Mouse (Mus musculus): ENCODE data around the gene Clk1.
"Not testable (repeated sequence)": the region's sequence is repeated elsewhere in the genome, so short reads cannot be mapped to it uniquely, and the experiment has no call there.

Clk1 gene

DNA sequence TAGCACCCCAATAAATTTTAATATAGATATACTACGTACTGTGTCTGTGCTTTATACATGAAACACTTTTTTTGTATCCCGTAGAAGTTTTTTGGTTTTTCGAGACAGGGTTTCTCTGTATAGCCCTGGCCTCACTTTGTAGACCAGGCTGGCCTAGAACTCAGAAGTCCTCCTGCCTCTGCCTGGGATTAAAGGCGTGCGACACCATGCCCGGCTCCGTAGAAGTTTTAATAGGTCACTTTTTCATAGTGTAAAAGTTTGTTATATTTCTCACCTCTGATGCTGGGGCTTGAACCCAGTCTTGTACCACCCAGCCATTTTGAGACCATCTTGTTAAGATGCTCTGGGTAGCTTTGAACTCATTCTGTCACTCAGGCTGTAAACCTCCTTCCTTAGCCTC, 16.5 kb downstream of the Clk1 start:
- no peak for DNase-seq (ENCODE audit: low spot score in 2 of 2)

DNA sequence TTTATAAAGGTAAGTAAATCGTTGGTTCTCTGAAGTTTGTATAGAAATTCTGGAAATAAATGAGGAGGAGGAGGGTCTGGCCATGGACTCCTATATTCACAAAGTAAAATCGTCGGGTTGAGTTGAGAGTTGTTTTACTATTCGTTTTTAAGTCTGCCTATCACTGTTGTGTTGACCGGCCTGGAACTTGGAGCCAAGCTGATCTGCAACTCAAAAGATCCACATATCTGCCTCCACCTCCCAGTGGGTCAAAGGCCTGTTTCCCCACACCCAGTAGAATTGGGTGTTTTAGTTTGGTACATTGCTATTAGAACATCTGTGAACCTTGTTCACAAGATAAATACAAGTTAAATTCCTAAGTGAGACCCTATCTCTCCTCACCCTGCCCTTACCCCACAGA, 20.1 kb downstream of the Clk1 start:
- no peak for DNase-seq (ENCODE audit: low spot score in 2 of 2)

DNA sequence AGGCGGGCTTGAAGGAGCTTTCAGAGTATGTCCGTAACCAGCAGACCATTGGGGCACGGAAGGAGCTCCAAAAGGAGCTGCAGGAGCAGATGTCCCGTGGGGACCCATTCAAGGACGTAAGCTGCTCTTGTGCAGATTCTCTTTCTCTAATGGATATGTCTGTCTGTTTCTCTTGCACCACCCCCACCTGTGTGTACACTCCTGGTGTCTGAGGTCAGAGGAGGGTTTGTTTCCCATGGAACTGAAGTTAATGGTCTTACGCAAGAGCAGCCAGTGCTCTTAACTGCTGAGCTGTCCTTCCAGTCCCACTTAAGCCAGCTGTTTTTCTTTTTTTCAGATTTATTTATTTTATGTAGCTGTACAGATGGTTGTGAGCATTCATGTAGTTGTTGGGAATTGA, 22.5 kb downstream of the Clk1 start:
- DNase-seq (ENCODE audit: low spot score in 2 of 2): no peak

DNA sequence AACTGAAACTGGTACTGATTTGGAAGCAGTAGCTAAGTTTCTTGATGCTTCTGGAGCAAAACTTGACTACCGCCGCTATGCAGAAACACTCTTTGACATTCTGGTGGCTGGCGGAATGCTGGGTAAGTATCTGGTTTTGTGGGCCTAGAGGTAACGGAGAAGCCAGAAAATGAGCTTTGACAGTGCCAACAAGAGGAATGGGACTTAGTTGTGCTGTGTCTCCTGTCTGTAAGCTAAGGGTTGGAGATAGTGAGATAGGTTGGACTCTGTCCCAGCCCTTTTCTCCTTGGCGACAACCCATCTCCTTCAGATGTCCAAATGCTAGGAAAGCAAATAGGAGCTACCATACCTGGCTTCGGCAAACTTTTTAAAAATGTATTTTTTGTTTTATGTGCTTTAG, 26.1 kb downstream of the Clk1 start:
- DNase-seq (ENCODE audit: low spot score in 2 of 2): no peak

DNA sequence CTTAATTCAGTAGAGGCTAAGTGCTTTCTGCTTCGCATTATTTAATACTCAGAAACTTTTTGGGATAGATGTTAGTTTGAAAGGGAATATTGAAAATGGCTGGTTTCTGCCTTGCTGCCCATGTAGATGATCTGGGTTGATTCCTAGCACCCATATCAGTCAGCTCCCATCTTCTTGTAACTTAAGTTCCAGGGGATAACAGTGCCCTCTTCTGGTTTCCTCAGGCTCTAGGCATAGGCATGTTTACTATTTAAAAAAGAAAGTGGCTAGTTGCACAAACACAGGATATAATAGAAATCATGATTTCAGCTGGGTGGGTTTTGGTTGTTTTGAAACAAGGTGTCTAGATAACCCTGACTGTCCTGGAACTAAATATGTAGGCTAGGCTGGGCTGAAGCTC, 27.7 kb downstream of the Clk1 start:
- DNase-seq (ENCODE audit: low spot score in 2 of 2): no peak

DNA sequence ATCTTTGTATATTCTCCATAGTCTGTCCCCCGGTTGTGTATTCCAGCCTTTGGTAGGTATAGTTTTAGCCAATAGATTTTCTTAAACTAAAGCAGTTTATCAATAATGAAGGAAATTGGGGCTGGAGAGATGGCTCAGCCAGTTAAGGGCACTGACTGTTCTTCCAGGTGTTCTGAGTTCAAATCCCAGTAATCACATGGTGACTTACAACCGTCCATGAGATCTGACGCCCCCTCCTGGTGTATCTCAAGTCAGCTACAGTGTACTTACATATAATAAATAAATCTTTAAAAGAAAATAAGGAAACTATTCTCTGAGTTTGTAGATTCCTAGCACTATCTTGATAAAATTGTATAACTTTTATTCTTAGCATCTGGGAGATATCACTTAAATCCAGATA, 28.5 kb downstream of the Clk1 start:
- no peak for DNase-seq (ENCODE audit: low spot score in 2 of 2)

DNA sequence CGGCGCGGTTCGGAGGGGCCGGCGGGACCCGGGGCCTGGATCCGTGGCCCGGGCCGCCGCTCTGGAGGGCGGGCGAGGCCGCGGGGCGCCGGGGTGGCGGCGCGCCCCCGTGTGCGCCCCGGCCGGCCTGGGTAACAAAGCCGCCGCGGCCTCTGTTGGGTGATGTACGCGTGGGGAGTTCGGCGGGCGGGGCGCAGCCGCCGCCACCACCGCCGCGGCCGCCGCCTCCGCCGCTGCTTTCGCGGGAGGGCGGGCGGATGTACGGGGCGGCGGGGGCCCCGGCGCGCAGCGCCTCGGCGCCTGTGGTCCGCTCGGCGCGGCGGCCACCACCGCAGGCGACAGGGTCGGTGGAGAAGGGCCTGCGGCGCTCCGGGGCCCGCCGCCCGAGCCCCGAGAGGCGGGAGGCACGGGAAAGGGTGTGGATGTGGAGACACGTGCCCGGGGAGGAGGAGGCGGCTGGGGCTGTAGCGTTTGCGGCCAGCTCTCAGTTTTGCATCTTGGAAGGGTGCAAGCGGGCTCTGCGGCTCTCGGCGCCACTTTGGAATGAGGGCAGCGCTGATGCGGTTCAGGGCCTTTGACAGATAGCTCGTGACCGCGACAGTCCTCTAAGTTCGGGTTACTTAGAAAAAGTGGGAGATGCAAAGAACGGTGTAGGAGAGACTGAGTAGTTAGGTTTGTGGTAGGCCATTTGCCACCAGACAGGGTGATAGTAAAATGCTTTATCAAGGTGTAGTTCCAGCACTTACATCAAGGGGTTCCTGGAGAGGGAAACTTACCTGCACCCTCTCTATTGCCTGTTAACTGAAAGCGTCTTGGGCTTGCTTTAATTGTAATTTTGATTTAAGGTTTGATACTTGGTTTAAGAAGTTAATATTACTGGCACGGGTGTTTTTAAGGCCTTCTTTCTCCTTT, 30.3 kb downstream of the Clk1 start:
- DNase-seq (ENCODE audit: low spot score in 2 of 2): peak; percentile 36 to 49

DNA sequence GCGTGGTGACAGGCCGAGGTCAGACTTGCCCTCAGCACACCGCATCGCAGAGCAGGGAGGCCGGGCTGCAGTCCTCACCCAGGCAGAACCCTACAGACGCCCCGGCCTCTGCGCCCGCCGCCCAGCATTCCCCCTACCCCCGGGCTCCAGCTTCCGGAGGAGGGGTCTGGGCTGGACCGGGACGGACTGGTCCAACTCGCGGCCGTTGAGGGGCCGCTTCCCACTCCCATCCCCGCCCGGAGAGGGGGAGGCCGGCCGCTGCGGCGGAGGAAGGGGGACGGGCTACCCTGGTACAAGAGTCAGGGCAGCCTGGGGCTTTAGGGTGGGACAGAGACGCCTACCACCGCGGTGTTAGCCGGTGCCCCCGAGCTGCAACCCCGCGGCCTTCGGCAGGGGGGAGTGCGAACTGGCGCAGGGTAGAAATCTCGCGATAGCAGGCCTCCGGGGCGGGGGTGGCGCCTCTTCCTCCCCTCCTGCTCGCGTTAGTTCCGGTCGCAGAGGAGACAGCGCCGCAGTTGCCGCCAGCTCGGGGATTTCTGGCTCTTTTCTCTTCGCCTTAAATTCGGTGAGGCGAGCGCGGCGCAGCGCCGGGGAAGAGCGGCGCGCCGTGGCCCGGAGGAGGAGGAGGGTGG, 31.1 kb downstream of the Clk1 start, which contains the start of gene Bzw1:
Gene Bzw1 (plus strand): TSS at position 247 of the 632 bp plus-strand sequence.
- DNase-seq (ENCODE audit: low spot score in 2 of 2): peak; percentile 90 to 91

DNA sequence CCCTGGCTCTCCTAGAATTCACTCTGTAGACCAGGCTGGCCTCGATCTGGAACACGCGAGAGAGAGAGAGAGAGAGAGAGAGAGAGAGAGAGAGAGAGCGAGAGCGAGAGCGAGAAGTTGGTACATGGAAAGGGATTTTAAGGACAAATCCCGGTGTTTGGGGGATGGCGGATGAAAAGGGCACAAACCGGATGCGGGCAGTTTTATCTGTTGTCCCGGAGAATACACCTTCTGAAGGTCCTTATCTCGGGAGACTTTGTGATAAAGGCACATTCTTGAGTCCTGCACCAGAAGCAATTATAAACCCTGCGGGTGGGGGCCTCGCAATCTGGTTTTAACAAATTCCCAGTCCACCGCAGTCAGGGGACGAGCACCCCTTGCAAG, 31.6 kb downstream of the Clk1 start:
- DNase-seq (ENCODE audit: low spot score in 2 of 2): no peak

DNA sequence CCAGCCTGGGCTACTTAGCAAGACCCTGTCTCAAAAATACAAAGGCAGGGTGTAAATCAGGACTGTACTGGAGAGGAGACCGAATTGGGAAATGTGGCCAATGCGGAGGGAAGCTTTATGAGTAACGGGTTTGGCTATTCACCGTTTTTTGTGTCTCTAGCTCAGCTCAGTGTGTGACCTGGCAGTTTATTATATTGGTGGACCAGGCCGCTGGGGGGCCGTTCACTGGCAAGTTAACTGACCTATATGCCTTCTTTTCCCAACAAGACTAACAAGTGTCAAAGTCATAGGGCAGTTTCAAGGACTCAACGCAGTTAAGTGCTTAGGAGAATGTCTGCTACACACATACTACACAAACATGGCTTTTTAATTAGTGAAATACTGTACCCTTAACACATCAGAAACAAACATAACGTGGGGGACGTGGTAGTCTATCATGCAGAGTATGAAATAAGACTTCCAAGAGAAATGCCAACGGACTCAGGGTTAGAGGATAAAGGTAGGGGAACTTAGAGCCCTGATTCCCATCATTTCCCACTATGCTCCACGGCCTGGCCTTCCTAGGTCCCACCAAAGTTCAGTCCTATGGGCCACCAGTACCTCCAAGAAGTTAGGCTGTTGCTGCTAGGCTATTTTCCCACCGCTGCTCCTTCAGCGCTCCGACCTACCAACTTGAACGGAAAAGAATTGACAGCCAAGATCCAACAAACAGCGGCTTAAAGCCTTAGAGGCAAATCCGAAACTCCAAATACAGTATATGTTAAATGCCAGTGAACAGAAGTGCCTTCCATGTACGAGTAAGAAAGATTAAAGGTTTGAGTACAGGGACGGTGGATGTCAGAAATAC, 32.2 kb downstream of the Clk1 start:
- DNase-seq (ENCODE audit: low spot score in 2 of 2): no peak

DNA sequence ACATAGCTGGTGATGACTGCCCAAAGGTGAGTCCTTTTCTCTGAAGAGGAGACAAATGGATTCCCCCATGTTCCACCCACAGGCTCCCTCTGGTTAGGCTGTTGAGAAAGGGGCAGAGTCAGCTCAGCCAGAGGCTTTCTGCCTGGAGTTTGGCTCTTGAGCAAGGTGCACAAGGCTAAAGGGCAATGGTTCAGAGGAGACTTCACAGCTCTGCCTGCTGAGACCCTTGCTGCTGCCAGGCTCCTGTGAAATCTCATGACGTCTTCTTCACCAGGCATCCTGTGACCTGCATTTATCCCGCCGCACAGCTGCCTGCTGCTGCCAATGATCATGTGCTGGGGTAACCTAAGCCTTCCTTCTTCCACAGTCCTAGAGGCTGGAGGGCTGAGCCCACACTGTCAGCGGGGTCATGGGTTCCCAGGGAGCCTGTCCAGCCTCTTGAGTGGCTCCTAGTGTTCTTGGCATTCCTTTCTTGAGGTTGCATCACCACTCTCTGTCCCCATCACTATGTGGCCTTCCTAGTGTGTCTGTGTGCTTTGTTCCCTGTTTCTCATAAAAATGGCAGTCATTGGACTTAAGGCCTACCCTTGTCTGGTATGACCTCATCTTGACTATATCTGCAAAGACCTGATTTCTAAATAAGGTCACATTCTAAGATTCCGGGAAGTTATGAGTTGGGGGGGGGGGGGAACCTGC, 41.1 kb downstream of the Clk1 start:
- no peak for DNase-seq (ENCODE audit: low spot score in 2 of 2)

DNA sequence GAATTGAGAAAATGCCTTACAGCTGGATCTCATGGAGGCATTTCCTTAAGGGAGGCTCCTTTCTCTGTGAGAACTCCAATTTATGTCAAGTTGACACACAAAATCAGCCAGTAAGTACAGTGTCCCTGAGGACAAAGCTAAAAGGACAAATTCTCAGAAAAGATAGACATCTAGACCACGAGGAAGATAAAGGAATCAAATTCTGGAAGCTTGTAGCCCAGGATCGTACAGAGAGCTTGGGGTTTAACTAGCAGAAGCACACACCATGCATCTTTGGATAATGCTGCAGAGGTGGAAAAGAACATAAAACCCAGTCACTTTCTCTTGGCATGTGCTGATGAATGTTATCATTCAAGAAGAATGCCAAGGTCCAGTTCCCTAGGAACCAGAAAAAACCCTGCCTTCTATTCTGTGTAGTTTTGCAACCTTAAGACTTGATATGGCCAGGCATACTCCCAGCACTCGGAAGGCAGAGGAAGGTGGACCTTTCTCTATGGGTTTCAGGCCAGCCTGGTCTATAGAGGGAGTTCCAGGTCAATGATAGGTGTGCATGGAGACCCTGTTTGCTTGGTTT, 48.2 kb downstream of the Clk1 start:
- no peak for DNase-seq (ENCODE audit: low spot score in 2 of 2)

DNA sequence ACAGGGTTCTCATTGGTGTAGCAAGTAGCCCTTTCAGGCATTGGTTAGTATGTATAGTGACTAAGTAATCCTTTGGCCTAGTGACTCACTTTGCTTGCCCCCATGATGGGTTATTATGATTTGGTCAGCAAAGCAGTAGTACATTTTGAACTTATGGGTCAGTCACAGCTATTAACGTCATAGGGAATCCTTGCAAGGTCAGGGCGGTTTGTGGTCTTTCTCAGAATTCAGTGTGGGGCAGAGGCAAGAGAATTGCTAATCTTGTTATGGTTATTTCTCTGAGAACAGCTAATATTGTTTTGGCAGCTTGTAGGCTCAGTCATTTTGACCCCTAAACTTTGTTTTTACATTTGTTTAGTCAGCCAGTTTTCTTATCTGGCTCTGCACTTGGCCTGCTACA, 49.6 kb downstream of the Clk1 start:
- DNase-seq (ENCODE audit: low spot score in 2 of 2): not testable (repeated sequence)

DNA sequence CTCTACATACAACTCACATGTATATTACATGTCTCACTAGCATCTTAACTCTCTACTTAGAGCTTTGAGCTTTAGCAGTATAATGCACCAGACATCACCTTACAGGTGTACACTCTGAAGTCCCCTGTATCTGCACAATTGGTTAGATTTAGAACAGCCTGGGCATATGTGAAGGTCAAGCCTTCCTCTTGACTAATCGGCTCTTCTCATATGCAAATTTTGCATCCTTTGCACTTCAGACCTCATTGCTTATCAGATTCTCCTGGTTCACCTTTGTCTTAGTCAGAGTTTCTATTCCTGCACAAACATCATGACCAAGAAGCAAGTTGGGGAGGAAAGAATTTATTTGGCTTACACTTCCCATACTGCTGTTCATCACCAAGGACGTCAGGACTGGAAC, 54.1 kb downstream of the Clk1 start:
- DNase-seq (ENCODE audit: low spot score in 2 of 2): no peak

DNA sequence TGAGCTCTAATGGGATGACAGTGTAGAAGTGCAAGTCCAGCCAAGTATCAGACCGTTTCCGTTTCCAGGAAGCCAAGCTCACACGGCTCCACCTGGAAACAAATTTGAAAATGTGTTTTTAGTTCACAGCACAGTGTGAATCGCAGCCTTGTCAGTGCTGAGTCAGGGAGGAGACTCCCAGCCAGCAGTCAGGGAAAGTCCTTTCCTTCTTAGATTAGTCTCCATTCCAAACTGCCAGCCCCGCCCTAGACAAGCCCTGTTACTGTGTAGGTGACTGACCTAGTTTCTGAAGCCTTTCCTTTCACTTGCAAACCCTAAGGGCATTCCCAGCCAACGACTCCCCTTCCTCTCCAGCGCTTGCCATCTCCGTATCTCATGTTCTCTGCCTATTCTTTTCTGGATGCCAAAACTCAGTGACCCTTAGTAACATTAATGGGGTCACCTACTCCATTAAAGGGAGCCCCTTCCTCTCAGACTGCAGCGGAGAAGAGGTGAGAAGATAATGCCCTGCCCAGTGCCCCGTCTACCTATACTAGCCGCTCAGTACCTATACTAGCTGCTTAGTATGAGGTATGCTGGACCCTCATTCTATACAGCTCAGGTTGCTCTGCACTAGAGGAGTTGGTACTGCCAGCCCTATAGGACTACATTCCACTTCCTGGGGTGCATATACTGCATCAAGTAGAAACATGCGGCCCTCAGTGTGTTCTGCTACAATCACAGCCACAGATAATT, 57.0 kb downstream of the Clk1 start:
- DNase-seq (ENCODE audit: low spot score in 2 of 2): no peak

DNA sequence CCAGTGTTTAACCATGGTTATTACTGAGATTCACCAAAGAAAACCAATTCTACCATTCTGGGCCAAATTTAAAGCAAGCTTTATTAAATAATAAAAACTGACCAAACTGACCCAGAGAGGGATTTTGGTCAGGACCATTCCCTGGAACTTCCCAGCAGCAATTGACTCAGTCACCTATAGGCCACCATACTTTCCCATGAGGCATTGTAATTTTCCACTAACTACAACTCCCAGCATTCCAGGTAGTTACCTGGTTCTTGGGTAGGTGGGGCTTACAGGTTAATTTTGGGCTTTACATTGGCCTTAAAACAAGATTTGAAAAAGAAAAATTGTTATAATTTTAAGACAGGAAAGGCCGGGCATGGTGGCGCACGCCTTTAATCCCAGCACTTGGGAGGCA, 58.0 kb downstream of the Clk1 start:
- DNase-seq (ENCODE audit: low spot score in 2 of 2): no peak

DNA sequence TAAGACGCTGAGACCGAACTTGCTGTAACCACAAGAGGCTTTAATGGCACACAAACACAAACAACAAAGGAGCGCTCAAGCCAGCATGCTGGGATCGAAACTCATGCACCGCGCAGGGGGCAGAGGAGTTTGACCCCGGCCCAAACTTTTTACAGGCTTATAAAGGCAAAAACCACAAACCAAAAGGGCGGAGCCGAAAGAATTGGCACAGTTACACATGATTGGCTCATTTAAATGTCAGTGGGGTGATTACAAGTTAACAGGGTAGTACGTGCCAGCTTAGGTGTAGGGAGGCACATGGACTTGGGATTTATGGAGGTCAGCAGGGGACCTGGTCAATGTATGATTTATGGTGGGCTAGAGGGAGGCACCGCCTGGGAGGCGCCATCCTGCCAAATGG, 59.3 kb downstream of the Clk1 start:
- DNase-seq (ENCODE audit: low spot score in 2 of 2): no peak

DNA sequence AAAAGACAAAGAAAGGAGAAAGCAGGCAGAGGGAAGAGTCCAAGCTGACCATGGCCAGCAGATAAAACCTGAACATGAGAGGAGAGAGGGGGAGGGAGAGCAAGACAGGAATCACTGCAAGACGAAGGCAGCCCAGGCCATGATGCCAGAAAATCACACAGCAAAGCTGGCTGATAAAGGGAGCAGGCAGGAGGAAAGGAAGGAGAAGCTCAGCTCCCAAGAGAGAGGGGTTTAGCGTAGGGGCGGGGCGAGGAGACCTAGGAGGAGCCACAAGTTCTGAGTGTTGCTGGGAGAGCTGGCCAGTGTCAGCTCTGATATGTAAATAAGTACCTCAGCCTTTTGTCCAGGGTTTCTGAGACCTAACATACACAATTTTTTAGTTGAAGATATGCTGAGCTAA, 61.6 kb downstream of the Clk1 start:
- no peak for DNase-seq (ENCODE audit: low spot score in 2 of 2)

Data from frontal cortex, postnatal 10 days (tissue).